Mouse (Mus musculus): ENCODE data around the gene Eid2b. TPM values are rescaled to one million over a fixed set of nuclear protein-coding genes. Genes with fewer than 3 reads are reported as not detected.
A peak's percentile ranks its signal among the peaks of the same experiment; 100 is the strongest.
"Not testable (repeated sequence)": the region's sequence is repeated elsewhere in the genome, so short reads cannot be mapped to it uniquely, and the experiment has no call there.

The Eid2b gene
- total RNA-seq (2021): 10 to 100 TPM; 40.5 to 41.4 TPM
- long read RNA-seq, experiment 1, transcript Eid2b-201 (1 exons, 1,751 nt): major isoform, 42 of 43 reads
- long read RNA-seq, experiment 1, partial matches to known transcripts: 0 of 43 reads
- long read RNA-seq, experiment 1, other reads (novel, unspliced or antisense): 1 of 43 reads
- long read RNA-seq, experiment 2, transcript Eid2b-201 (1 exons, 1,751 nt): major isoform, 35 of 35 reads
- long read RNA-seq, experiment 2, partial matches to known transcripts: 0 of 35 reads
- long read RNA-seq, experiment 2, other reads (novel, unspliced or antisense): 0 of 35 reads

GRCm38 (mm10) chr7:28277615-28278278 lies at the start of gene Eid2b:
TSS of gene Eid2b (plus strand) at chr7:28277739.
- DNase-seq (ENCODE audit: low spot score in 2 of 2): peak; percentile 97

- DNase-seq (ENCODE audit: low spot score in 2 of 2): not testable (repeated sequence)
Observed at GRCm38 (mm10) chr7:28243943-28244342, 33.6 kb upstream of the Eid2b start.

- DNase-seq (ENCODE audit: low spot score in 2 of 2): no peak
Observed at GRCm38 (mm10) chr7:28248957-28249356, 28.6 kb upstream of the Eid2b start.

GRCm38 (mm10) chr7:28251976-28252375 lies 25.6 kb upstream of the Eid2b start:
- no peak for DNase-seq (ENCODE audit: low spot score in 2 of 2)

- DNase-seq (ENCODE audit: low spot score in 2 of 2): no peak
Observed at GRCm38 (mm10) chr7:28254591-28254990, 22.9 kb upstream of the Eid2b start.

GRCm38 (mm10) chr7:28255476-28255875 lies 22.1 kb upstream of the Eid2b start:
- DNase-seq (ENCODE audit: low spot score in 2 of 2): no peak

- no peak for DNase-seq (ENCODE audit: low spot score in 2 of 2)
Observed at GRCm38 (mm10) chr7:28262861-28263260, 14.7 kb upstream of the Eid2b start.

- no peak for DNase-seq (ENCODE audit: low spot score in 2 of 2)
Observed at GRCm38 (mm10) chr7:28263786-28264185, 13.8 kb upstream of the Eid2b start.

- no peak for DNase-seq (ENCODE audit: low spot score in 2 of 2)
Observed at GRCm38 (mm10) chr7:28265391-28265790, 12.1 kb upstream of the Eid2b start.

- peak; percentile 89 to 93 for DNase-seq (ENCODE audit: low spot score in 2 of 2)
Observed at GRCm38 (mm10) chr7:28267129-28268041, 10.2 kb upstream of the Eid2b start, which contains the start of gene Eid2. TSS of gene Eid2 (plus strand) at chr7:28267881.

GRCm38 (mm10) chr7:28268042-28268531 lies 9.5 kb upstream of the Eid2b start:
- DNase-seq (ENCODE audit: low spot score in 2 of 2): peak; percentile 44 to 52

- DNase-seq (ENCODE audit: low spot score in 2 of 2): no peak
Observed at GRCm38 (mm10) chr7:28268576-28268975, 9.0 kb upstream of the Eid2b start.

- no peak for DNase-seq (ENCODE audit: low spot score in 2 of 2)
Observed at GRCm38 (mm10) chr7:28269355-28269754, 8.2 kb upstream of the Eid2b start.

- DNase-seq (ENCODE audit: low spot score in 2 of 2): no peak
Observed at GRCm38 (mm10) chr7:28271761-28272160, 5.8 kb upstream of the Eid2b start.

- DNase-seq (ENCODE audit: low spot score in 2 of 2): no peak
Observed at GRCm38 (mm10) chr7:28277237-28277614, 313 bp upstream of the Eid2b start.

- DNase-seq (ENCODE audit: low spot score in 2 of 2): no peak
Observed at GRCm38 (mm10) chr7:28278279-28278652, 727 bp downstream of the Eid2b start.

GRCm38 (mm10) chr7:28280630-28281029 lies 3.1 kb downstream of the Eid2b start:
- DNase-seq (ENCODE audit: low spot score in 2 of 2): no peak

- no peak for DNase-seq (ENCODE audit: low spot score in 2 of 2)
Observed at GRCm38 (mm10) chr7:28290165-28290564, 12.6 kb downstream of the Eid2b start.

- peak in 1 of 2 experiments; percentile 57 for DNase-seq (ENCODE audit: low spot score in 2 of 2)
Observed at GRCm38 (mm10) chr7:28290638-28291590, 13.4 kb downstream of the Eid2b start, which contains the start of gene Selenov. TSS of gene Selenov (minus strand) at chr7:28291186.

GRCm38 (mm10) chr7:28294481-28294880 lies 16.9 kb downstream of the Eid2b start:
- DNase-seq (ENCODE audit: low spot score in 2 of 2): peak; percentile 66 to 73
